ENCODE assay signal across 7 mouse cellular contexts in the genomic region with DNA sequence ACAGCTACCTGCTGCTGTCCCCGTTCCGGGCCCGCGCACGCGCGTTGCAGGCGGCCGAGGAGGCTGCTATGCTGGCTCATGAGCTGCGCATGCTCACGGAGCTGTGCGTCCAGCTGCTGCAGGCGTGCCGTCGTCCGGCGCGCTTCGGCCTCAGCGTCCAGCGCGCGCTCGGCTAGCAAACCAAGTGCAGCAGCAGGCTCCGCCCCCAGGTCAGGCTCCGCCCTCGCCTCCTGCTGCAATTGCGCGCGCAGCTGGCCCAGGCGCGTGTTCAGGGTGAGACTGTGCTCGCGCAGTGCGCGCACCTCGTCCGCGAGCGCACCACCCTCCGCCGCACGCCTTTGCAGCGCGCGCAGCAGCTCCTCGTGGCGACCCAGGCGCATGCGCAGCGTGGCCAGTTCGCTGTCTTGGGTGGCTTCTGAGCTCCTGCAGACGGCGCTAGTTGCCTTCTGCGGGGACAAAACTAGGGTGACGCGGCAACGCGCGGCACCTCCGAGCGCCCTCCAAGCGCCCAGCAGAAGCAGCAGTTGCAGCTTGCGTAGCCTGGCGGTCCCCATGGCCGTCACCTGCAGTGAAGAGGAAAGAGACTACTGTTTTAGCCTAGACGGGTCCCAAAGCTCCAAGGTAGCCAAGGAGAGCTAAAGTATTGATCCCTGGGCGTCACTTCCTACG. TPM values are rescaled to one million over a fixed set of nuclear protein-coding genes. Genes with fewer than 3 reads are reported as not detected.
DNase-seq lines count a peak whose midpoint lies in the region; ATAC-seq lines count a peak whose summit lies in the region.

No protein-coding gene starts in this region.

- under 1% methylated on average over 69 of the region's 69 CpGs for WGBS in embryonic facial prominence, embryonic 12.5 days
- WGBS in limb, embryonic 11.5 days = under 1% methylated on average over 69 of the region's 69 CpGs
- WGBS in midbrain, embryonic 14.5 days = under 1% methylated on average over 69 of the region's 69 CpGs

- H3K36me3 ChIP-seq in embryonic facial prominence, embryonic 12.5 days = no peaks in the 10 kb centered on the region
- H3K36me3 ChIP-seq in limb, embryonic 11.5 days (ENCODE audit: control insufficient read depth, insufficient read depth, low read length) = no peaks in the 10 kb centered on the region
- H3K36me3 ChIP-seq in midbrain, embryonic 14.5 days (ENCODE audit: control insufficient read depth, insufficient read depth, low read length) = no peaks in the 10 kb centered on the region

- H3K4me1 ChIP-seq in embryonic facial prominence, embryonic 12.5 days = no peaks in the 10 kb centered on the region
- no peaks in the 10 kb centered on the region for H3K4me1 ChIP-seq in limb, embryonic 11.5 days (ENCODE audit: control insufficient read depth, insufficient read depth, low read length)
- H3K4me1 ChIP-seq in midbrain, embryonic 14.5 days (ENCODE audit: control insufficient read depth, insufficient read depth, low read length) = peaks cover 3% of the 10 kb centered on the region; the same call in 1 of the 2 replicates

- peak overlapping the region; percentile 36 for H3K4me3 ChIP-seq in embryonic facial prominence, embryonic 12.5 days
- peak overlapping the region; percentile 37 for H3K4me3 ChIP-seq in limb, embryonic 11.5 days (ENCODE audit: low read depth, low read length)
- peak overlapping the region; percentile 40 for H3K4me3 ChIP-seq in midbrain, embryonic 14.5 days (replicated peaks; ENCODE audit: low read depth, low read length)

- H3K9me3 ChIP-seq in embryonic facial prominence, embryonic 12.5 days = no peaks in the 10 kb centered on the region
- H3K9me3 ChIP-seq in limb, embryonic 11.5 days (ENCODE audit: control insufficient read depth, low read length) = no peaks in the 10 kb centered on the region
- H3K9me3 ChIP-seq in midbrain, embryonic 14.5 days (ENCODE audit: control insufficient read depth, low read length) = no peaks in the 10 kb centered on the region

- peak overlapping the region; percentile 49 for H3K4me2 ChIP-seq in embryonic facial prominence, embryonic 12.5 days (replicated peaks)
- peak overlapping the region; percentile 63 for H3K4me2 ChIP-seq in limb, embryonic 11.5 days (ENCODE audit: low read depth, severe bottlenecking)
- peak overlapping the region; percentile 72 for H3K4me2 ChIP-seq in midbrain, embryonic 14.5 days (ENCODE audit: low read length)

- peak; percentile 100 for DNase-seq in adrenal gland, postnatal 25 days
- peak; percentile 100 for DNase-seq in heart, adult 11 months
- peak; percentile 100 for DNase-seq in kidney, adult 18-20 months
- peak; percentile 99 for DNase-seq in limb, embryonic 11.5 days (ENCODE audit: low spot score)
- DNase-seq in midbrain, embryonic 14.5 days = peak; percentile 100
- DNase-seq in spleen, adult 18-20 months = peak; percentile 99

- ATAC-seq in embryonic facial prominence, embryonic 12.5 days (ENCODE audit: insufficient number of reproducible peaks, insufficient read depth, low FRiP score, low TSS enrichment) = peak; percentile 93
- ATAC-seq in limb, embryonic 11.5 days (ENCODE audit: insufficient number of reproducible peaks, low FRiP score, low TSS enrichment, low read depth) = peak; percentile 91
- peak; percentile 93 for ATAC-seq in midbrain, embryonic 14.5 days (ENCODE audit: low FRiP score, low TSS enrichment)

- no peaks in the 10 kb centered on the region for H3K27me3 ChIP-seq in embryonic facial prominence, embryonic 12.5 days
- H3K27me3 ChIP-seq in limb, embryonic 11.5 days (ENCODE audit: control insufficient read depth, insufficient read depth, low read length) = 0 out of 2 replicates have a peak, but pooled peaks cover 4% of the 10 kb centered on the region
- no peaks in the 10 kb centered on the region for H3K27me3 ChIP-seq in midbrain, embryonic 14.5 days (ENCODE audit: control insufficient read depth, insufficient read depth, low read length)

- peak overlapping the region; percentile 81 for H3K27ac ChIP-seq in embryonic facial prominence, embryonic 12.5 days
- peak overlapping the region; percentile 60; the same call in 1 of the 2 replicates for H3K27ac ChIP-seq in limb, embryonic 11.5 days (replicated peaks; ENCODE audit: low read depth, low read length)
- H3K27ac ChIP-seq in midbrain, embryonic 14.5 days (replicated peaks; ENCODE audit: low read depth, low read length) = peak overlapping the region; percentile 93

- H3K9ac ChIP-seq in embryonic facial prominence, embryonic 12.5 days = peak overlapping the region; percentile 56
- H3K9ac ChIP-seq in limb, embryonic 11.5 days (ENCODE audit: low read length) = peak overlapping the region; percentile 75
- peak overlapping the region; percentile 68 for H3K9ac ChIP-seq in midbrain, embryonic 14.5 days (replicated peaks; ENCODE audit: low read length)

RNA-seq across cellular contexts. Expression of a gene that starts 1.4 kb away (rescaled TPM):
- 2.9 and 3.7 TPM in 2 replicates for total RNA-seq in adrenal gland, postnatal 25 days (2021)
- 3.5 and 3.7 TPM in 2 replicates for polyA plus RNA-seq in embryonic facial prominence, embryonic 12.5 days (2016; fragmentation: Nextera tagmentation; extraction: Ambion mirVana)
- 2.6 TPM in 2 replicates for polyA plus RNA-seq in limb, embryonic 11.5 days (2014; fragmentation: Nextera tagmentation; extraction: Ambion mirVana)
- 11.1 and 14.4 TPM in 2 replicates for polyA plus RNA-seq in midbrain, embryonic 14.5 days (2014; fragmentation: Nextera tagmentation; extraction: Ambion mirVana)

RNA-seq across cellular contexts. Expression of a gene that starts 9.7 kb away (rescaled TPM):
- 22.5 and 33.4 TPM in 2 replicates for total RNA-seq in adrenal gland, postnatal 25 days (2021)
- polyA plus RNA-seq in embryonic facial prominence, embryonic 12.5 days (2016; fragmentation: Nextera tagmentation; extraction: Ambion mirVana) = 3.0 and 3.9 TPM in 2 replicates
- 1.2 and 1.4 TPM in 2 replicates for polyA plus RNA-seq in limb, embryonic 11.5 days (2014; fragmentation: Nextera tagmentation; extraction: Ambion mirVana)
- polyA plus RNA-seq in midbrain, embryonic 14.5 days (2014; fragmentation: Nextera tagmentation; extraction: Ambion mirVana) = 1.3 and 1.9 TPM in 2 replicates

RNA-seq across cellular contexts. Expression of a gene that starts 9.8 kb away (rescaled TPM):
- 37.2 and 37.3 TPM in 2 replicates for total RNA-seq in adrenal gland, postnatal 25 days (2021)
- polyA plus RNA-seq in embryonic facial prominence, embryonic 12.5 days (2016; fragmentation: Nextera tagmentation; extraction: Ambion mirVana) = 75.0 and 79.3 TPM in 2 replicates
- polyA plus RNA-seq in limb, embryonic 11.5 days (2014; fragmentation: Nextera tagmentation; extraction: Ambion mirVana) = 83.9 and 87.3 TPM in 2 replicates
- 39.8 and 43.9 TPM in 2 replicates for polyA plus RNA-seq in midbrain, embryonic 14.5 days (2014; fragmentation: Nextera tagmentation; extraction: Ambion mirVana)

RNA-seq across cellular contexts. Expression of a gene that starts 20.2 kb away (rescaled TPM):
- total RNA-seq in adrenal gland, postnatal 25 days (2021) = 143 and 150 TPM in 2 replicates
- 330 and 337 TPM in 2 replicates for polyA plus RNA-seq in embryonic facial prominence, embryonic 12.5 days (2016; fragmentation: Nextera tagmentation; extraction: Ambion mirVana)
- 377 and 383 TPM in 2 replicates for polyA plus RNA-seq in limb, embryonic 11.5 days (2014; fragmentation: Nextera tagmentation; extraction: Ambion mirVana)
- polyA plus RNA-seq in midbrain, embryonic 14.5 days (2014; fragmentation: Nextera tagmentation; extraction: Ambion mirVana) = 231 and 234 TPM in 2 replicates

RNA-seq across cellular contexts. Expression of a gene that starts 59.9 kb away (rescaled TPM):
- not detected in 2 replicates for total RNA-seq in adrenal gland, postnatal 25 days (2021)
- polyA plus RNA-seq in embryonic facial prominence, embryonic 12.5 days (2016; fragmentation: Nextera tagmentation; extraction: Ambion mirVana) = not detected in 2 replicates
- polyA plus RNA-seq in limb, embryonic 11.5 days (2014; fragmentation: Nextera tagmentation; extraction: Ambion mirVana) = not detected in 2 replicates
- not detected in 2 replicates for polyA plus RNA-seq in midbrain, embryonic 14.5 days (2014; fragmentation: Nextera tagmentation; extraction: Ambion mirVana)

Comparison
In these comparisons a context has a peak if more than half of its experiments do, and no peak if none do; other contexts are left out.
1. Peak in every context shown above with its lines: DNase-seq, ATAC-seq, H3K4me3 ChIP-seq and H3K27ac ChIP-seq.